Mouse (Mus musculus) mesoderm, embryonic 11.5 days (tissue): ENCODE results near the gene Gm20388.
A peak's percentile ranks its signal among the peaks of the same experiment; 100 is the strongest.

Experiments used
- DNase-seq: peaks from one replicate; pipeline ENCODE4 v3.0.0-alpha.2; 2012; ENCODE audit warnings: low read depth, low spot score

The Gm20388 gene

DNA sequence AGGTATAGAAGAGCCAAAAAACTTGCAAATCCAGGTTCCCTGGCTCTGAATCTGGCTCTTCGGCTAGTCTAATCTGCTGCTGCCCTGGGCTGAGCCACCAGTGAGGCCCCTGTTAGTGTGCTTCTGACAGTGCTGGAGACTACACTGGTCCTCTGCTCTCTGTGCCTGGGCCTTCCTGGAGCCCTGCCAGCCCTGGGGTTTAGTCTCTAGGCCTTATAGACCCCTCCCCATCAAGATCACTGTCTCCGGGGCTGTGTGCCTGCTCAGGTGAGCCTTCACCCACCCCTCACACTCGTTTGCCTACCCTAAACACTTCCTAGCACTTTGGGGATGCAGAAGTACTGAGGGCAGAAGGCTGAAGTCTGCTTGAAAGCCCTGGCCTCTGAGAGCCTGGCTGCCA lies 208.8 kb downstream of the Gm20388 start:
- no peak for DNase-seq

- DNase-seq: no peak
These were observed 209.3 kb downstream of the Gm20388 start for GRCm38 (mm10) chr8:120119931-120120330.

- DNase-seq: no peak
These were observed 210.3 kb downstream of the Gm20388 start for GRCm38 (mm10) chr8:120120951-120121350.

DNA sequence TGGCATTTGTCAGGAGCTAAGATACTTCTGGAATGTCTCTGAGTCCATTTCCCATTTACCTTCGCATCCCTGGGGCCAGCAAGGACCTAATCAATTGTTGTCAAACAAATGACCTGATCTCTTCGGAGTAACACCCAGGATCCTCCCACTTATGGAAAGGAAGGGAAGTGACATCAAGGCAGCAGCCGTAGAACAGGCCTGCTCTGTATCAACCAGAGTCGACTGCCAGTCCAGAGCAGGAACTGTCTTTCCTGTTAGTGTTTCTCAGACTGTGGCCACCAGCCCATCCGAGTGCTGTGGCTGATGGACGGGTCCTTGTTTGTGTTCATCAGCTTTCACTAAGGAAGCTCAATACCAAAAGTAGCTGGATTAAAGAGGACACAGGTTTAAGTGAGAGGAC lies 213.6 kb downstream of the Gm20388 start:
- DNase-seq: no peak

DNA sequence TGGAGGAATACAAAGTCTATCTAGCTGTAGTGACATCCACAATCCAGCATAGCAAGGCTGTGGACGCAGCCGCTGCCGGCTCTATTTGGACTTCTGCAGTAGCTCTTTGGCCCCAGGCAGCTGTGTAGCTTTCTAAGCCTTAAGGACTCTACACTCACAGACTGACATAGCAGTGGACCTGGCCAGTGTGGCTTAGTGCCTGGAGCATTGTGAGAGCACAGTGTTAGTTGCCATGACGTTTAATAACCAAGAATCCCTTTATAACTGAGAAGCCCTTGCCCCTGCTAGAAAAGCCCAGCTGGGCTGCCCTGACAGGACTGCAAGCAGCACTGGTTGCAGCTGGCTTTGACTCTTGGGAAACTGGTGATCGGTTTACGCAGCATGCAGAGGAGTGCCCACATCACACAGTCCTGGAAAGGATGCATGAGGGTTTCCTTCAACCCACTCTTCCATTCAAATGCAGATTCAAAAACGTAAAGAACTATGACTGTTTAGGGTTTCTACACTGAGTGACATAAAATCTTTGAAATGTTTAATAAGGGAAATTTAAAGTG lies 214.3 kb downstream of the Gm20388 start:
- DNase-seq: peak; percentile 39

DNA sequence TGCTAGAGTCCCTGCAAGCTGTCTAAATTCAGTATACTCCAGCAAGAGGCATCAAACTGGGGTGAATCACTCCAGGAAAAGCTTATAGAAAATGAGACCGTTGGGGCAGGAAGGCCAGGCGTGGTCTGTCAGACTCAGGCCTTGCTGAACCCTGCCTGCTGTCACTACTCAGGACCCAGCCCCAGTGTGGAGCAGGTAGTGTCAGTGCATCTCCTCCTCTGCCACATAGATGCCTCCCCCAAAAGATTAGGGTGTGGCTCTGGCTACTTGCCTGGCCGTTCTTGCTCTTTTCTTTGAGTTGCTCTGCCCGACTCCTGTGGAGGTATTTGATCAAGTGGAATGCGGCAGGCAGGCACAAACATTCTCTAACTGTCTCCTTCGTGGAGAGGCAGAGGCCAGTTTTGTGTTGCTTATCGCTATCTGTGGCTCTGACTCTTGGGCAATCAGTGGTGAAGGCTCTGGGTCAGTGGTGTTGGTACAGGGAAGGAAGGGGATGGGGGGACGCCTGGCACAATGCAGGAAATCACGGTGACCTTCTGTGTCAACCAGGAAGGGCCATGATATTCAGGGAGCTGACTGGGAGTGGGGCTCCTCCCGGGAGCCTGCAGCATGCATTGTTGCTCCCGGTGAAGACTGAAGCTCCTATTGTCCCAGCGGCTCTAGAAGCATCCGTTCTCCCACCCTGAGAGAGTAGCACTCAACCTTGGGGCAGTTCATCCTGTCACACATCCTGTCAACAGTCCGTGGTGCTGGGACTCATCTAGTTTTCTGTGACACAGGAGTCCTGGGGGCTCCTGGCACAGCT lies 215.9 kb downstream of the Gm20388 start:
- no peak for DNase-seq

- DNase-seq: no peak
These were observed 218.9 kb downstream of the Gm20388 start for GRCm38 (mm10) chr8:120129547-120129946.

- DNase-seq: no peak
These were observed 220.5 kb downstream of the Gm20388 start for GRCm38 (mm10) chr8:120131158-120131557.

DNA sequence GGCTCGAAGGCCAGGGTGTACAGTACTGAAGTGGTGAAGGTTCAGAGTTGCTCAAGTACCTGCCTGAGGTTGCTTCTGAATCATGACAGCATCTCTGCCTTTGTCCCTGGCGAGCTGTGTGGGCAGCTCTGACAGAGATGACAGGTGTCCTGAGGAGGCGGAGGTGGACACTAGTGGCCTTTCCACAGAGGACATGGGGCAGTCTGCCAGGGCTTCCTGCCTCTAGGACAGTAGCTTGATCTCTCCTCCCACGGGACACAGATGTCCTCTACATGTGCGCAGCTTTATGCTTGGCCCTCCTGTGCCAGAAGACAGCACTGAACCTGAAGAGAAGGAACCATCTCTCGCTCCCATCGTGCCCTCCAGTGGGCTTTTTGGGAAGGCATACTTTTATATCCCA lies 222.5 kb downstream of the Gm20388 start:
- no peak for DNase-seq

DNA sequence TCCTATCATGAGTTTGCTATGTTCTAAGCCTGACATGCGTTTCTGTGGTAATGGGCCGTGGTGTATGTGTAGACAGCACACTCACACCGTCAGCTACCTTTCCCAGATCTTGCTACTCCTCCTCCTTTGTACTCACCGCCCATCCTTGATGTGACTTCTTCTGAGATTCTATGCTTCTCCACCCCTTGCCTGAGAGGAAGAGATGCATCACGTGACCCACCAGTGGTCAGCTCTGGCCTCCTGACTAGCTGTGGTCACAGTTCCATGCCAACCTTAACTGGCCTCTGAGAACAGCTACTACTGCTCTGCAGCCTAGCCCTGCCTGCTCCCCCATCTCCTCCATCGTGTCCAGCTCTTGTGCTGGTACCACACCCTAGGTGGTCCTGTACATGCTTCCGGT lies 225.0 kb downstream of the Gm20388 start:
- no peak for DNase-seq

- no peak for DNase-seq
These were observed 226.0 kb downstream of the Gm20388 start for GRCm38 (mm10) chr8:120136618-120137017.

DNA sequence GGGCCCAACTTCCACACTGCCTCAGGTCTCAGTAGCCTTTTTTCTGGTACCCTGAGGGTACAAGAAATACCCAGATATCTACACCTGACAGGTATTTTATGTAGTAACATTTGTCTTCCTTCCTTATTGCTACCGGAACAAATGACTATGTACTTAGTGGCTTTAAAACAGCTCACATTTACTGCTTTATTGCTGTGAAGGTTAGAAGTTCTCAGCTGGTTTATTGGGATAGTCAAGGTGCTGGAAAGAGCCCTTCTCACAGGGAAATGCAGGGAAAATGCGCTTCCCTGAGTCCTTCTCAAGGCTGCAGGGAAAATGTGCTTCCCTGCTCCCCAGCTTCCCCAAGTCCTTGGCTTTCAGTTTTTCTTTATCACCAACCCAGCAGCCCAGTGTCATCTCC lies 228.3 kb downstream of the Gm20388 start:
- no peak for DNase-seq

DNA sequence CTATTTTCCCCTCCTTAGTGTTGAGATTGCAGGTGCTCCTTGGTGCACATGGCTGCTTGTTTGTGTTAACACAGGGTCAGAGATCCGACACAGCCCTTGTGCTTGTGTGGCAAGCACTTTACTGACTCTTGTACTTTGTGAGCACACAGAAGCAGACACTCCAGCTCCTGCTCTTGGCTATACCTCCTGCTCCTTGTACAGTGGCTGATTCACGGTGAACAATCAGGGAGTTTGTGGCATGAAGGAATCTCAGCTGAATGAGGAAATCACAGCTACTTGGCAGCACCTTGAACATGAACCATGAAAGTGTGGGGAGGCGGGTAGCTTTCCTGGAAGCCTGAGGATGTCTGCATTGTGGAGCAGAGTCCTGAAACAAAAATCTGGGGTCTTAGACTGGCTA lies 230.1 kb downstream of the Gm20388 start:
- no peak for DNase-seq

DNA sequence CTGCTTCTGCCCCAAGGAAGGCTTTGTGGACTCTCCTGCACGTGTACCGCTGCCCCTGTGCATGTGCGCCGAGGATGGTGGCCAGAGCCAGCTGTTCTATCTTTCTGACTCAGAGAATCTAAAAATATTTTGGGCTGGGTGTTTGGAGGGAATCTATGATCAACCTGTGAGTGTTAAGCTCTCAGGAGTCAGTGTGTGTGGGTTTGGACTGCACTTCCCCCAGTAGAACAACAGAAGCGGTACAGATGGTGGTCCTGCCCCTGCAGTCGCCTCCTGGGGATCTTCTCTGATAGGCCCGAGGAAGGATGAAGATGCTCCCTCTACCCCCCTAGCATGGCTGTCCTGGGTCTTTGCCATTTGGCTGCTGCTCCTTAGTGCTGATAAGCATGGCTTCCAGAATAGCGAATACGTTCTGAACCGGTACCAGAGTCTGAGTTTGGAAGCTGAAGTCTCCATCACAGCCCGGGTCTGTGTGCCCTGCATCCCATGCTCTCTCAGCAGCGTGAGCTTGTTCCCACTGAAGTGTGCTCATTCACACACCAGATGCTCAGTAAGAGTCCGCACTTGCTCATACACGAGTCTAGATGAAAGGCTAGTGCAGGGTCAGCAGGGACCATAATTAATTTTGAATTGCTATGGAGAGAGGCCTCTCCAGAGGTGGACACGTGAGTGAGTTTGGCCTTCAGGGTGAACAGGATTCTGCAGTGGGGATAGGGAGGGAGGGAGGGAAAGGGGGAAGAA lies 233.4 kb downstream of the Gm20388 start:
- no peak for DNase-seq

GRCm38 (mm10) chr8:120144652-120145301 lies 234.1 kb downstream of the Gm20388 start:
- no peak for DNase-seq

- no peak for DNase-seq
These were observed 235.4 kb downstream of the Gm20388 start for GRCm38 (mm10) chr8:120146051-120146450.

DNA sequence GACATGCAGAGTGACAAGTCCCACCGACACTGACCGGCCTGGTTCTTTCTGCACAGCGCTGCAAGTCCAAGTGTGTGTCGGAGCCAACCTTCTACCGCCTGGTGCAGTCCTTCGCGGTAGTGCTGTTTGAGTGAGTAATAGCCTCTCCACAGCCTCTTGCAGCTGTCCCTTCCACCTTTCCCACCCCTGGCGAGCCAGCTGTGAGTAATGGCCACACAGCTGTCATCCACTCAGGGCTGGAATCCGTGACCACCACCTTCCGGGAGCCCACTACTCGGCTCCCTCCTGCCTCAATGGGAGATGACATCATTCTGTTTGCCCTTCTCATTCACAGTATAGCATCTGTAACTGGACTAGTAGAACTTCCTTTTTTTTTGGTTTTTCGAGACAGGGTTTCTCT lies 239.4 kb downstream of the Gm20388 start:
- peak; percentile 70 for DNase-seq

GRCm38 (mm10) chr8:120151151-120151550 lies 240.5 kb downstream of the Gm20388 start:
- no peak for DNase-seq

DNA sequence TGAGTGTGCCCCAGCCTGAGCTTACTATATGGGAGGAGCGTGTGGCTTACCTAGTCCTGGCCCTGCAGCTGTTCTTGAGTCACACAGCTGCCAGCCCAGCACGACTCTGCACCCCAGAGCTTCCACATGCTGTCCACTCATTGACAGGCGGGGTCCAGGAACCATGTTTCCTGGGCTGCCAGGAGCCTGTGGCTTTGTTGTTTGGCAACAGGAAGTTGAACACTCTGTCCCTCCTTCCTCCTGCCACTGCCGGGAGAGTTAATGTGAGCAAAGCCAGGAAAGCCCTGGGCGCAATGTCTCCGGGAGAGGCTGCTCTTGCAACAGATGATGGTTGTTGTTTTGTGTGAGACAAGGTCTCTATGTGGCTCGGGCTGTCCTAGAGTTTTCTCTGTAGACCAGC lies 242.0 kb downstream of the Gm20388 start:
- no peak for DNase-seq

- DNase-seq: no peak
These were observed 249.7 kb downstream of the Gm20388 start for GRCm38 (mm10) chr8:120160366-120160765.

- no peak for DNase-seq
These were observed 251.2 kb downstream of the Gm20388 start for GRCm38 (mm10) chr8:120161658-120162403.

DNA sequence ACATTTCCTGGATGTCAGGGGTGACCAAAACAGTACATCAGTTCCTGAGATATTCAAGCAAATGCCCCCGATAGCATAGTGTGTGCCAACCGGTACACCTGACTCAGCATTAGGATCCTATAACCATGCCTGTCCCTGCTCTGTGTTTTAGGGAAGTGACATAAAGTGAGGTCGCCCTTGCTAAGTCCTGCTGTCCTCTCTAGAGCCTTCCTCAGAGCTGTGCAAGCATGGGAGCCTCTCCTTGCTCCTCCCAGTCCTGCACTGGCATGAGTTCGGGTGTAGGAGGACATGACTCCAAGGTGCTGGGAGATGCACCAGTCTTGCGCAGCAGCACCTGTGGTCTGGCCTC lies 251.7 kb downstream of the Gm20388 start:
- no peak for DNase-seq
